Mouse (Mus musculus) megakaryocyte, embryonic 14.5 days (primary cell): Measurements from ENCODE around the gene Sema4a.

Experiments
- FLI1 ChIP-seq: IDR thresholded peaks from 2 replicates; pipeline ENCODE4 v1.6.1; 2012; ENCODE audit warnings: low read length, inconsistent platforms, mixed read lengths
- GATA1 ChIP-seq: IDR thresholded peaks from 3 replicates; pipeline ENCODE4 v1.6.1; 2012; ENCODE audit warnings: mixed read lengths, low read length, inconsistent platforms, borderline replicate concordance

GRCm38 (mm10) chr3:88473020-88473419 lies 12.0 kb upstream of the Sema4a start:
- TF ChIP-seq GATA1 (no peak), FLI1 (no peak)
